Mouse (Mus musculus): ENCODE data around the gene B4gat1.

DNA sequence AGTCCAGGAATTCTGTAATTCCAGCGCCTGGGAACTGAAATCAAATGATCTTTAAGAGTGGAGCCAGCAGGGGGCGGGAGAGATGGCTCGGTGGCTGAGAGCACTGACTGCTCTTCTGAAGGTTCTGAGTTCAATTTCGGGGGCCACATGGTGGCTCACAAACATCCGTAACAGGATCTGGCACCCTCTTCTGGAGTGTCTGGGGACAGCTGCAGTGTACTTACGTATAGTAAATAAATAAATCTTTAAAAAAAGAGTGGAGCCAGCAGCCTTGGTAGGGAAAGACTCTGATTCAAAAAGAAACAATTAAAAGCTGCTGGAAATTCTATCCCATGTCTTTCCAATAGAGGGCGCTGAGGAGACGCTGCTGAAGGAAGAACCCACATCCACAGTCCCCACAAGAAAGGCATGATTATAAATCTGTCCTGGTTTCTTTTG lies 23.6 kb upstream of the B4gat1 start:
- TF ChIP-seq POLR2A (IDR thresholded peaks at IDR 0.05; ENCODE audit: borderline replicate concordance, low read depth, low read length) (no peak), CTCF (IDR thresholded peaks at IDR 0.05; ENCODE audit: low read depth, low read length) (peak; percentile 42; the same call in 1 of the 2 replicates)

Measured in bone marrow macrophage, adult 2 months (primary cell).